Mouse (Mus musculus) megakaryocyte, embryonic 14.5 days (primary cell): ENCODE measurements around the gene Kcnb1.

Source experiments
- FLI1 ChIP-seq: IDR thresholded peaks from 2 replicates; pipeline ENCODE4 v1.6.1; 2012; ENCODE audit warnings: low read length, inconsistent platforms, mixed read lengths
- GATA1 ChIP-seq: IDR thresholded peaks from 3 replicates; pipeline ENCODE4 v1.6.1; 2012; ENCODE audit warnings: mixed read lengths, low read length, inconsistent platforms, borderline replicate concordance

DNA sequence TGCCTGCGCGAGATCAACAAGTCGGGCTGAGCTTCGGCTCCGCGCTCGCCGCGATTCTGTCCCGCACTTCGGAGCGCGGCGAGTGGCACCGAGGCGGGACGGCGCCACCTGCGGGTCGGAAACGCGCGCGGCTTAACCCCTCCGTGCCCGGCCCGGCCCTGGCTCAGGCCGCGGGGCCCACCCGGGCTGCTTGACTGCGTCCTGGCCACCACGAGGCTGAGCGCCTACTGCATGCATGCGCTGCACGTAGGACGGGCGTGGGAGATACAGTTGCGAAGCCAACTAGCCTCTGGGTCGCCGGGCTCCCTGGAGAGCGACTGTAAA, at the start of gene Kcnb1:
- TF ChIP-seq GATA1 (no peak), FLI1 (no peak)
